Mouse (Mus musculus) stomach, postnatal 0 days (tissue): Measurements from ENCODE around the gene Olfr412. TPM values are rescaled to one million over a fixed set of nuclear protein-coding genes. Genes with fewer than 3 reads are reported as not detected.

ENCODE experiments used
- ATAC-seq: fragments of 200-750 bp; cut with Nextera tagmentation; 2 replicates; pipeline ENCODE4 v1.8.0; 2017; ENCODE audit not compliant: low FRiP score, low TSS enrichment
- DNase-seq: peaks from one replicate; pipeline ENCODE4 v3.0.0-alpha.2; 2016; ENCODE audit warnings: low spot score
- H3K27ac ChIP-seq: fragments of 300-500 bp; sonication (generic); replicated peaks from 2 replicates; pipeline ENCODE4 v1.5.1; 2014; ENCODE audit warnings: mild to moderate bottlenecking, control low read depth
- H3K27me3 ChIP-seq: fragments of 300-500 bp; sonication (generic); 2 replicates; pipeline ENCODE4 v1.6.1; 2014; ENCODE audit warnings: low read length; ENCODE audit not compliant: control insufficient read depth, insufficient read depth
- H3K36me3 ChIP-seq: fragments of 300-500 bp; sonication (generic); 2 replicates; pipeline ENCODE4 v1.6.1; 2014; ENCODE audit warnings: low read length, mixed read lengths; ENCODE audit not compliant: control insufficient read depth, insufficient read depth
- H3K4me1 ChIP-seq: fragments of 300-500 bp; sonication (generic); replicated peaks from 2 replicates; pipeline ENCODE4 v1.6.1; 2014; ENCODE audit warnings: antibody characterized with exemption; ENCODE audit not compliant: control insufficient read depth, insufficient read depth
- H3K4me2 ChIP-seq: fragments of 300-500 bp; sonication (generic); replicated peaks from 2 replicates; pipeline ENCODE4 v1.6.1; 2014; ENCODE audit warnings: low read depth, mild to moderate bottlenecking, control low read depth, moderate library complexity
- H3K4me3 ChIP-seq: fragments of 300-500 bp; sonication (generic); 2 replicates; pipeline ENCODE4 v1.5.1; 2014; ENCODE audit warnings: low read depth, low read length, control low read depth
- H3K9ac ChIP-seq: fragments of 300-500 bp; sonication (generic); 2 replicates; pipeline ENCODE4 v1.6.1; 2014; ENCODE audit warnings: mild to moderate bottlenecking, low read length, control low read depth, mixed read lengths
- H3K9me3 ChIP-seq: fragments of 300-500 bp; sonication (generic); 2 replicates; pipeline ENCODE4 v1.6.1; 2016; ENCODE audit warnings: low read length; ENCODE audit not compliant: control insufficient read depth
- CTCF ChIP-seq: IDR thresholded peaks from 2 replicates; pipeline ENCODE4 v1.5.1; 2016; ENCODE audit warnings: antibody characterized with exemption, low read depth, mild to moderate bottlenecking, moderate library complexity
- EP300 ChIP-seq: optimal IDR thresholded peaks from 2 replicates; pipeline ENCODE3; 2016; ENCODE audit warnings: antibody characterized with exemption
- WGBS: fragments of 180-500 bp; shearing (Covaris S2); extraction: QIAGEN DNeasy Blood & Tissue Kit; methylation state at CpG from one replicate; pipeline ENCODE4 v1.1.7; 2014; 5-methylcytosine and 5-hydroxymethylcytosine counted together
- polyA plus RNA-seq: library from polyadenylated mRNA; unstranded; fragments of >200 nt; fragmentation: Nextera tagmentation; extraction: Ambion mirVana; gene quantifications from 2 replicates; pipeline ENCODE4 v1.2.1, GENCODE M21; 2015

Gene Olfr412
- polyA plus RNA-seq, 1 experiment from 2014 or later = not detected

DNA sequence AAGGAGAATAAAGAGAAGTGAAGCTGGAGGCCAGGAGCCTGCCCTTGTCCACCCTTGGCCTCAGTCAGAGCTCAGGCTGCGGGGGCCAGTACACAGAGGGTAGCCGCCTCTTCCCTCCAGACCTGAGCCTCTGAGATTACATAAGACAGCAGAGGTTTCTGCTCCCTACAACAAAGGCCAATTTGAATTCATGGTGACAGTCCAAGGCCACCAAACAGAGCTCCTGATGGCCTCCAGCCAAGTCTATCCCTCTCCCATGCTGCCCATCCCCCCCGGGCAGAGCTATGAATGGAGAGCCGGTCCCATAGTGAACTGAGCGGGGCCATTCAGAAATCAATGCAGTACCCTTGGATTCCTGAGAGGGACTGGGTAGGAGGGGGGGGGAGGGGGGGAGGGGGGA, 31.6 kb downstream of the Olfr412 start:
- no peak overlapping the region for H3K4me3 ChIP-seq
- H3K9me3 ChIP-seq = no peaks in the 10 kb centered on the region
- no peaks in the 10 kb centered on the region for H3K27me3 ChIP-seq
- no peak for DNase-seq
- no peaks in the 10 kb centered on the region for H3K4me1 ChIP-seq
- H3K27ac ChIP-seq = no peak overlapping the region
- no peak for ATAC-seq
- no peaks in the 10 kb centered on the region; the same call in 1 of the 2 replicates for H3K36me3 ChIP-seq
- no peak overlapping the region for H3K9ac ChIP-seq
- WGBS = 79% methylated on average over 5 of the region's 5 CpGs
- no peak overlapping the region for H3K4me2 ChIP-seq
- TF ChIP-seq EP300 (no peak), CTCF (no peak)

GRCm38 (mm10) chr11:74395583-74395982, 33.7 kb downstream of the Olfr412 start:
- DNase-seq = no peak

DNA sequence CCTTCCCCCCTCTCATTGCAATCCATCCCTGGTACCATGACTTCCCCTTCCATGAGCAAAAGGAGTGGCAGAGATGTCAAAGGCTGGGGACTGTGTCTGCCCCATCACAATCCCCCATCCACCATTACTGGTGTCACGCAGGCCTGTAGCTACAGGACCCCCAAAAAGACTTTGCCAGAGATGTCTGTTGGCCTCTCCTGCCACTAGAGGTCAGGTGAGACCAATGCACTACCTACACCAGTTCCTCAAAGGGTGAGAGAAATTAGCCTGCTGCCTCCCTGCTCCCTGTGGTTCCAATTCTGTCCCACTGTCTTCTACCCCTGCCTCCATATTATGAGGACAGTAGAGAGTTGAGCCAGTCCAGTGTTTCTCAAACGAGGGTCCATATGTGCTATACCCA, 40.3 kb downstream of the Olfr412 start:
- Histone ChIP-seq H3K27me3 (no peaks in the 10 kb centered on the region), H3K9me3 (no peaks in the 10 kb centered on the region), H3K4me2 (no peak overlapping the region), H3K9ac (no peak overlapping the region), H3K27ac (no peak overlapping the region), H3K4me3 (no peak overlapping the region), H3K4me1 (no peaks in the 10 kb centered on the region), H3K36me3 (no peaks in the 10 kb centered on the region; the same call in 1 of the 2 replicates)
- no peak for ATAC-seq
- WGBS = 38% methylated on average over 2 of the region's 2 CpGs
- no peak for DNase-seq
- TF ChIP-seq EP300 (no peak), CTCF (peak; percentile 75)

More at GRCm38 (mm10) chr11:74395583-74395982, 33.7 kb downstream of the Olfr412 start:
- no peak overlapping the region for H3K27ac ChIP-seq
- no peak overlapping the region for H3K4me2 ChIP-seq
- no peaks in the 10 kb centered on the region for H3K27me3 ChIP-seq
- ATAC-seq = no peak
- H3K9ac ChIP-seq = no peak overlapping the region
- WGBS = 85% methylated on average over 18 of the region's 18 CpGs
- no peaks in the 10 kb centered on the region for H3K4me1 ChIP-seq
- no peaks in the 10 kb centered on the region for H3K9me3 ChIP-seq
- H3K4me3 ChIP-seq = no peak overlapping the region
- no peaks in the 10 kb centered on the region; the same call in 1 of the 2 replicates for H3K36me3 ChIP-seq
- TF ChIP-seq CTCF (no peak), EP300 (no peak)

GRCm38 (mm10) chr11:74404216-74404615, 42.3 kb downstream of the Olfr412 start:
- no peak for TF ChIP-seq CTCF
- ATAC-seq (no peak), DNase-seq (no peak)
- Histone ChIP-seq H3K4me3 (no peak overlapping the region), H3K4me2 (no peak overlapping the region), H3K36me3 (no peaks in the 10 kb centered on the region), H3K27me3 (no peaks in the 10 kb centered on the region), H3K27ac (no peak overlapping the region), H3K9me3 (no peaks in the 10 kb centered on the region), H3K4me1 (peaks cover 2% of the 10 kb centered on the region; the same call in 1 of the 2 replicates), H3K9ac (no peak overlapping the region)
- 46% methylated on average over 2 of the region's 2 CpGs for WGBS

DNA sequence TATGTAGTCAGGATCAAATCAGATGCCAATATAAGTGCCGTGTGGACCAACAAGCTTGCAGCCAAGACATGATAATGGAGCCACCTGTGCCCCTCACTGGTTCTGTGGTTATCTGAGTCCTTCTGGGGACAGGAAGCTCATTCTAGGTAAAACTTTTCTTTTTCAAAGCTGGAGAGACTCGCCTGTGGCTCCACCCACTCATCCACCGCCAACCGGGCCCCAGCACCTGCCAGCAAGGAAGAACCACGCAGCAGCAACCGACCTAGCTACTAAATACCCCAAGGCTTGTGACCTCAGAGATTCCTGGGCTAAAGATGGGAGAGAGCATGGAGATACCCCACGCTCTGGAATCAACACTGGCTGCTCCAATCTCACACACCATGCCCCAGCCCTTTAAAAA, 43.3 kb downstream of the Olfr412 start:
- WGBS = 72% methylated on average over 7 of the region's 7 CpGs

DNA sequence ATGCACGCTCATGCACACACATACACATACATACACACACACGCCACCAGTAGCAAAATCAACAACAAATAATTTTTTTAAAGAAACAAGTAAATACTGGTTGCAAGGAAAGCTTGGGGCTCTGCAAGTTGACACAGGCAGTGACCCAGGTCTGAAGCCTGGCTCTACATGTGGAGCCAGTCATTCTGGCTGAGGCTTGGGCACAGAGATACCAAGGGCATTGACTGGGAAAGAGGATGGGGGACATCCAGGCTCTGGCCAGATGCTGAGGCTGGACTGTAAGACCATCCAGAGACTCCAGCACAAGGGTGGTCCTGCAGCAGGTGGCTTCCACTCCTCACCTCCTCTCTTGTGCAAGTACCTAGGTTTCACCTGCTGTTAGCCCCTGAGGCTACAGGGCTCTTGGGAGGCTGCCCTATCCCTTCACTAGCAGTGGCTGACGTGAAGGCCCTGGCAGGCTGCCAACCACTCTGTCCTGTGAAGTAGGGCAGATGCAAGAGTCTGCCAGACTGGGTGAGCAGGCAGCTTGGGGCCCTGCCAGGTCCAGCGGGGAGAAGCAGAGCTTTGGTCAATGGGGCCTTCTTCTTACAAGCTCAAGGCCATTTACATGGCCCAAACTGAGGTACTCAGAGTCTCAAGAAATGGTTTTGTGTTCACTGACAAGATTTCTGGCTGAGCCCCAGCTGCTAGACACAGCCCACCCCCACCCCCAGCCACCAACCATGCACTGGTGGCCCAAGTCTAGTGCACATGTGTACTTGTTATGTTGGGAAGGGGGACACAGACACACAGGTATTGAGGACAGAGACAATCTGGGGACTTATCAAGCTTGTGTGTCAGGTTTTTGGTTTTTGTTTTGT, 46.9 kb downstream of the Olfr412 start:
- DNase-seq (peak; percentile 94), ATAC-seq (peak; percentile 84)
- Histone ChIP-seq H3K36me3 (no peaks in the 10 kb centered on the region), H3K27me3 (no peaks in the 10 kb centered on the region), H3K4me2 (no peak overlapping the region), H3K9me3 (no peaks in the 10 kb centered on the region), H3K4me3 (no peak overlapping the region), H3K4me1 (peaks cover 7% of the 10 kb centered on the region), H3K27ac (peak overlapping the region; percentile 67; the same call in 1 of the 2 replicates), H3K9ac (no peak overlapping the region)
- 40% methylated on average over 4 of the region's 4 CpGs for WGBS
- TF ChIP-seq EP300 (no peak), CTCF (no peak)

More for the DNA sequence above, 43.3 kb downstream of the Olfr412 start:
- no peak overlapping the region for H3K9ac ChIP-seq
- no peaks in the 10 kb centered on the region for H3K9me3 ChIP-seq
- ATAC-seq (no peak), DNase-seq (no peak)
- H3K4me3 ChIP-seq = no peak overlapping the region
- no peak overlapping the region for H3K27ac ChIP-seq
- no peaks in the 10 kb centered on the region for H3K27me3 ChIP-seq
- H3K36me3 ChIP-seq = no peaks in the 10 kb centered on the region
- H3K4me2 ChIP-seq = no peak overlapping the region
- peaks cover 7% of the 10 kb centered on the region for H3K4me1 ChIP-seq
- no peak for TF ChIP-seq EP300
- TF ChIP-seq CTCF = no peak
